In the genomic region with DNA sequence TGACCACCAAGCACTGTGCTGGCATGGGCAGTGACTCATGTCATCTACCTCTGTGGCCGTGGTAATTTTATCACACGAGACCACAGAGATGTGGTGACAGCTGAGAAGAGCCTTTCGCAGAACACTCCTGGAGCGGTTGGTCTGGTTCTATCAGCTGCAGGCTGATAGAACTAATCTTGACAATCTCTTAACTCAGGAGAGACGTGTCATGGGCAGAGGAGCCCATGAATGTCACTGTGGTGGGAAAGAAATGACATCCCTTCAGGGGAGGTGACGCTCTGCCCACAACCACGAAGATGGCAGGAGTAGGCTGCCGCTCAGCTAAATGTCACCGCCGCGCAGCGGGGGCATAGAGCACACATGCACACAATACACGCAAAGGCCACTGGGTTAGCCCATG, we compare ENCODE assay signal across 18 mouse cellular contexts. TPM values are rescaled to one million over a fixed set of nuclear protein-coding genes. Genes with fewer than 3 reads are reported as not detected.
A peak's percentile ranks its signal among the peaks of the same experiment; 100 is the strongest.
DNase-seq lines count a peak whose midpoint lies in the region; ATAC-seq and TF ChIP-seq lines count a peak whose summit lies in the region.
"Had no signal": no experiment of that assay in that cellular context is flagged by ENCODE, and none has a peak within 500 bp of the region (broad histone marks: within the 10 kb centered on the region; RNA-seq: fewer than 3 reads in every experiment).

No protein-coding gene starts in this region.

- DNase-seq in liver = no peak
- DNase-seq in CD4-positive, CD25-positive, alpha-beta regulatory T cell, adult 2 months (ENCODE audit: low read depth, low spot score) = peak; percentile 82
- no peak for DNase-seq in frontal cortex, postnatal 36 days (ENCODE audit: low spot score in 2 of 2)
- no peak for DNase-seq in frontal cortex, postnatal 10 days (ENCODE audit: low spot score in 2 of 2)
- DNase-seq: adrenal gland, postnatal 36 days; cerebellum, postnatal 25 days; kidney, adult 11 months; kidney, postnatal 36 days had no signal

- H3K36me3 ChIP-seq in liver, embryonic 12.5 days = no peaks in the 10 kb centered on the region
- no peaks in the 10 kb centered on the region for H3K36me3 ChIP-seq in myocyte (ENCODE audit: control insufficient read depth, insufficient read depth)
- H3K36me3 ChIP-seq: embryonic facial prominence, embryonic 12.5 days; hindbrain, embryonic 10.5 days; limb, embryonic 12.5 days; lung, embryonic 15.5 days; neural tube, embryonic 12.5 days; stomach, embryonic 15.5 days had no signal

- WGBS in liver, embryonic 12.5 days (ENCODE audit: insufficient replicate concordance) = 36% methylated on average over 13 of the region's 13 CpGs

- H3K27ac ChIP-seq in liver, embryonic 12.5 days = no peak overlapping the region
- H3K27ac ChIP-seq: embryonic facial prominence, embryonic 12.5 days; hindbrain, embryonic 10.5 days; limb, embryonic 12.5 days; lung, embryonic 15.5 days; neural tube, embryonic 12.5 days; stomach, embryonic 15.5 days had no signal

- H3K27me3 ChIP-seq in liver, embryonic 12.5 days (replicated peaks) = peaks cover 5% of the 10 kb centered on the region; the same call in 1 of the 2 replicates
- H3K27me3 ChIP-seq in myocyte (ENCODE audit: control insufficient read depth, insufficient read depth, insufficient read length) = no peaks in the 10 kb centered on the region
- H3K27me3 ChIP-seq: embryonic facial prominence, embryonic 12.5 days; limb, embryonic 12.5 days; lung, embryonic 15.5 days; neural tube, embryonic 12.5 days; stomach, embryonic 15.5 days had no signal

- H3K9ac ChIP-seq in liver, embryonic 12.5 days = no peak overlapping the region
- H3K9ac ChIP-seq: embryonic facial prominence, embryonic 12.5 days; limb, embryonic 12.5 days; lung, embryonic 15.5 days; neural tube, embryonic 12.5 days; stomach, embryonic 15.5 days had no signal

- H3K9me3 ChIP-seq in liver, embryonic 12.5 days (replicated peaks) = no peaks in the 10 kb centered on the region
- H3K9me3 ChIP-seq: embryonic facial prominence, embryonic 12.5 days; hindbrain, embryonic 10.5 days; limb, embryonic 12.5 days; lung, embryonic 15.5 days; neural tube, embryonic 12.5 days; stomach, embryonic 15.5 days had no signal

- ATAC-seq in liver, embryonic 12.5 days = peak; percentile 46; the same call in 1 of the 2 replicates
- peak; percentile 22 to 30; a peak in 2 of 4 replicates for ATAC-seq in hematopoietic stem cell, adult 5-6 weeks (replicated peaks in 1 of 2; ENCODE audit: insufficient read depth in 1 of 2, low FRiP score in 2 of 2, low TSS enrichment in 1 of 2, low read depth in 1 of 2, poor library complexity in 2 of 2, severe bottlenecking in 2 of 2)

- no peak overlapping the region for H3K4me3 ChIP-seq in liver, embryonic 12.5 days
- no peak overlapping the region for H3K4me3 ChIP-seq in myocyte
- H3K4me3 ChIP-seq: embryonic facial prominence, embryonic 12.5 days; hindbrain, embryonic 10.5 days; limb, embryonic 12.5 days; lung, embryonic 15.5 days; neural tube, embryonic 12.5 days; stomach, embryonic 15.5 days had no signal

- H3K4me2 ChIP-seq in liver, embryonic 12.5 days = peak overlapping the region; percentile 29
- H3K4me2 ChIP-seq in myocyte (ENCODE audit: low read depth) = peak overlapping the region; percentile 8
- H3K4me2 ChIP-seq: embryonic facial prominence, embryonic 12.5 days; limb, embryonic 12.5 days; lung, embryonic 15.5 days; midbrain, embryonic 11.5 days; neural tube, embryonic 12.5 days; stomach, embryonic 15.5 days had no signal

- H3K79me2 ChIP-seq in myocyte (ENCODE audit: control insufficient read depth, insufficient read depth) = no peaks in the 10 kb centered on the region

- H3ac ChIP-seq in myocyte (ENCODE audit: control insufficient read depth, insufficient read length) = no peak overlapping the region

- no peak for TF ChIP-seq POLR2A in myocyte (IDR thresholded peaks at IDR 0.05; ENCODE audit: insufficient read length, low read depth)

- H3K4me1 ChIP-seq in liver, embryonic 12.5 days = peaks cover 8% of the 10 kb centered on the region
- H3K4me1 ChIP-seq: embryonic facial prominence, embryonic 12.5 days; lung, embryonic 15.5 days; stomach, embryonic 15.5 days had no signal

TF ChIP-seq in myocyte, 11 proteins besides CTCF, POLR2A, EP300 and RAD21:
- TF ChIP-seq CEBPB (IDR thresholded peaks at IDR 0.05; ENCODE audit: insufficient read depth, poor library complexity, severe bottlenecking) (no peak), MYOG (IDR thresholded peaks at IDR 0.05; ENCODE audit: control insufficient read depth in 1 of 3, insufficient read depth in 1 of 3, insufficient read length in 2 of 3, low read depth in 2 of 3) (peak in 1 of 3 experiments; percentile 74), MYOD1 (IDR thresholded peaks at IDR 0.05; ENCODE audit: control insufficient read depth in 1 of 3, insufficient read length in 2 of 3, low read depth in 2 of 3) (peak in 2 of 3 experiments; percentile 35 to 64)

RNA-seq across cellular contexts. Expression of a gene that starts 9.9 kb away (rescaled TPM):
- polyA plus RNA-seq in liver, embryonic 12.5 days (2016; fragmentation: Nextera tagmentation; extraction: Ambion mirVana) = 0.12 TPM in 1 of 2 replicates, not detected in the other
- total RNA-seq in hematopoietic stem cell, adult 5-6 weeks (2017) = 1.3 TPM in 1 of 2 replicates, not detected in the other
- polyA plus RNA-seq in myocyte (2012; fragmentation: generic; extraction: Trizol) = 0.31 TPM

RNA-seq across cellular contexts. Expression of a gene that starts 10.1 kb away (rescaled TPM):
- 326 and 344 TPM in 2 replicates for polyA plus RNA-seq in liver, embryonic 12.5 days (2016; fragmentation: Nextera tagmentation; extraction: Ambion mirVana)
- total RNA-seq in hematopoietic stem cell, adult 5-6 weeks (2017) = 354 and 401 TPM in 2 replicates
- polyA plus RNA-seq in myocyte (2012; fragmentation: generic; extraction: Trizol) = 312 TPM
